Mouse (Mus musculus) bone marrow macrophage, adult 2 months (primary cell): ENCODE results near the gene Kat6b. TPM values are rescaled to one million over a fixed set of nuclear protein-coding genes. Genes with fewer than 3 reads are reported as not detected.

ENCODE experiments used
- H3K27ac ChIP-seq: 2 replicates; pipeline ENCODE4 v1.5.1; 2012; ENCODE audit warnings: low read depth, low read length; ENCODE audit not compliant: insufficient read depth
- H3K4me1 ChIP-seq: 2 replicates; pipeline ENCODE4 v1.6.1; 2012; ENCODE audit warnings: low read length; ENCODE audit not compliant: control insufficient read depth, insufficient read depth
- H3K4me3 ChIP-seq: 2 replicates; pipeline ENCODE4 v1.5.1; 2012; ENCODE audit warnings: mild to moderate bottlenecking, low read length, moderate library complexity; ENCODE audit not compliant: insufficient read depth
- CTCF ChIP-seq: IDR thresholded peaks from 2 replicates; pipeline ENCODE4 v1.5.1; 2012; ENCODE audit warnings: low read depth, mild to moderate bottlenecking, low read length, moderate library complexity
- POLR2A ChIP-seq: IDR thresholded peaks from 2 replicates; pipeline ENCODE4 v1.6.1; 2012; ENCODE audit warnings: mild to moderate bottlenecking, low read depth, low read length, borderline replicate concordance
- polyA plus RNA-seq: library from polyadenylated mRNA; stranded (reverse); fragments of >200 nt; gene quantifications from 2 replicates; pipeline ENCODE4 v1.2.4, GENCODE M21; 2012; ENCODE audit not compliant: missing spikeins, insufficient read depth, insufficient read length

The Kat6b gene
- polyA plus RNA-seq, 1 experiment = 9.0 TPM

- Histone ChIP-seq H3K4me3 (no peak overlapping the region), H3K4me1 (peaks cover 31% of the 10 kb centered on the region), H3K27ac (no peak overlapping the region)
- TF ChIP-seq POLR2A (no peak), CTCF (no peak)
These were observed 228.3 kb downstream of the Kat6b start for GRCm38 (mm10) chr14:21709545-21709944.

- no peak overlapping the region for H3K27ac ChIP-seq
- H3K4me3 ChIP-seq = no peak overlapping the region
- no peak for TF ChIP-seq CTCF
- TF ChIP-seq POLR2A = no peak
- H3K4me1 ChIP-seq = peaks cover 22% of the 10 kb centered on the region
These were observed 230.0 kb downstream of the Kat6b start for GRCm38 (mm10) chr14:21711231-21711630.

- H3K4me3 ChIP-seq = no peak within 1 kb of the TSS
- no peak within 1 kb of the TSS for H3K27ac ChIP-seq
- no peak for TF ChIP-seq POLR2A
- TF ChIP-seq CTCF = no peak
- H3K4me1 ChIP-seq = no peaks in the 10 kb centered on the region
These were observed 233.3 kb downstream of the Kat6b start, which contains the start of gene Dupd1 for GRCm38 (mm10) chr14:21714486-21714885. Gene Dupd1 (minus strand): TSS chr14:21714576.

GRCm38 (mm10) chr14:21719646-21720383 is 238.6 kb downstream of the Kat6b start:
- H3K27ac ChIP-seq = no peak overlapping the region
- no peaks in the 10 kb centered on the region for H3K4me1 ChIP-seq
- TF ChIP-seq POLR2A (no peak), CTCF (no peak)
- H3K4me3 ChIP-seq = no peak overlapping the region

GRCm38 (mm10) chr14:21720430-21721205 is 239.4 kb downstream of the Kat6b start:
- TF ChIP-seq CTCF = no peak
- TF ChIP-seq POLR2A = no peak
- no peaks in the 10 kb centered on the region for H3K4me1 ChIP-seq
- no peak overlapping the region for H3K27ac ChIP-seq
- H3K4me3 ChIP-seq = no peak overlapping the region

Other genes starting within 250 kb of the Kat6b start
- not detected in 2 replicates for gene Dupd1, start 233.1 kb downstream of the Kat6b start, polyA plus RNA-seq